In genomic region chr9:5456606-5457005, GRCm38 (mm10) we compare ENCODE assay signal across 16 mouse cellular contexts.
"Had no signal": no experiment of that assay in that cellular context is flagged by ENCODE, and none has a peak within 500 bp of the region (broad histone marks: within the 10 kb centered on the region; RNA-seq: fewer than 3 reads in every experiment).

No protein-coding gene starts in this region.

- DNase-seq: left cerebral cortex, postnatal 4 days; liver; liver, embryonic 13.5 days; liver, postnatal 0 days; lung, adult 18-20 months; lung, adult 2 months; lung, embryonic 14.5 days; lung, postnatal 14 days; lung, postnatal 36 days; lung, postnatal 4 days; midbrain, embryonic 14.5 days had no signal

- ATAC-seq: liver, embryonic 12.5 days; liver, postnatal 0 days; lung, postnatal 0 days; midbrain, embryonic 13.5 days; midbrain, embryonic 15.5 days; midbrain, embryonic 16.5 days had no signal
